In the genomic region with DNA sequence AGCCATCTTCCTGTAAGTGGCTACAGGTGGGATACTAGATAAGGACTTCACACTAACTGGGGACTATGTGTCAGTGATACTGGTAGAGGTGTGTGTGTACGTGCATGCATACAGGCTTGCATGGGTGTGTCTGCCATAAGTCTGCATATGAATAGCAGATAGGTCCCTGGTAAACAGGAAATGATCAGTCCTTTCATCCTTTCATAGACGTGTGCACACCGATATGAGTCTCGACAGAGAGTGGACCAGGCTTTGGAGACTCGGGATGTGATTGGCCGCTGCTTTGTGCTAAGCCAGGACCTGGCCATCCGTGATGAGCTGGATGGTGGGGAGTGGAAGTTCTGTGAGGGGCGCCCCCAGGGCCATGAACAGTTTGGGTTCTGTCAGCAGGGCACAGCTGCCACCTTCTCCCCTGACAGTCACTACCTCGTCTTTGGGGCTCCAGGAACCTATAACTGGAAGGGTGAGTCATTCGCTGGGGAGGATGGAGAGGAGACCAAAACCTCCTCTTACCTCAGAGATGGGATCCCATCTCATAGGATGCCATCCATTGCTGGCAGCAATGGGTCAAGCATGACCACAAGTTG, we compare ENCODE assay signal across 26 mouse cellular contexts. TPM values are rescaled to one million over a fixed set of nuclear protein-coding genes. Genes with fewer than 3 reads are reported as not detected.
"Had no signal": no experiment of that assay in that cellular context is flagged by ENCODE, and none has a peak within 500 bp of the region (broad histone marks: within the 10 kb centered on the region; RNA-seq: fewer than 3 reads in every experiment).

No protein-coding gene starts in this region.

- DNase-seq: kidney, adult 18-20 months; kidney, adult 9 months; kidney, postnatal 14 days; layer of hippocampus, adult 9-11 months; left cerebral cortex, postnatal 4 days; liver, postnatal 0 days; lung, embryonic 14.5 days; right cerebral cortex, adult 18-20 months; right cerebral cortex, postnatal 14 days; right cerebral cortex, postnatal 4 days; thymus, adult 18-20 months; thymus, postnatal 36 days had no signal

- ATAC-seq: liver, postnatal 0 days; lung, postnatal 0 days; midbrain, embryonic 13.5 days had no signal

RNA-seq across cellular contexts. Expression of gene Itga7, which starts 7.0 kb away (rescaled TPM):
- total RNA-seq: megakaryocyte, adult 5-6 weeks had no signal
- polyA plus RNA-seq: macrophage had no signal

RNA-seq across cellular contexts. Expression of gene Mettl7b, which starts 20.2 kb away (rescaled TPM):
- total RNA-seq: layer of hippocampus, adult 2 months; layer of hippocampus, postnatal 25 days; left cerebral cortex, adult 8-10 months; left cerebral cortex, postnatal 14 days; left cerebral cortex, postnatal 4 days; megakaryocyte, adult 5-6 weeks; midbrain, postnatal 0 days had no signal
- polyA plus RNA-seq: limb, embryonic 12.5 days; liver, embryonic 11.5 days; liver, embryonic 14.5 days; lung, embryonic 14.5 days; macrophage; midbrain, embryonic 13.5 days; midbrain, postnatal 0 days; neural tube, embryonic 12.5 days; neural tube, embryonic 15.5 days had no signal
